Mouse (Mus musculus): ENCODE data around the gene Ndufaf2.

- TF ChIP-seq CTCF (IDR thresholded peaks at IDR 0.05; ENCODE audit: low read depth, low read length): no peak
- no peak for TF ChIP-seq POLR2A (IDR thresholded peaks at IDR 0.05; ENCODE audit: extremely low read depth, insufficient read depth, low read length)
Measured at GRCm38 (mm10) chr13:107976886-107977656, 181.4 kb downstream of the Ndufaf2 start.

Measured in liver, adult 2 months (tissue).